Mouse (Mus musculus): ENCODE results near the gene Hoxc11.

- TF ChIP-seq TAL1 (IDR thresholded peaks at IDR 0.05; ENCODE audit: low read length) (no peak), GATA1 (IDR thresholded peaks at IDR 0.05; ENCODE audit: low read length) (no peak)
Measured at GRCm38 (mm10) chr15:102976631-102977422, 22.6 kb downstream of the Hoxc11 start.

All from erythroblast, embryonic 14.5 days (primary cell).